Mouse (Mus musculus) erythroblast, adult 5-6 weeks (primary cell): ENCODE measurements at regions not wholly inside any gene's neighbourhood (a gene's known extent, or its start where the extent isn't known, plus 50 kb on each side); places are given as distances from the start of the nearest gene placed in this dataset.

Experiments
- ATAC-seq: replicated peaks from 2 replicates; pipeline ENCODE4 v1.8.0; 2016; ENCODE audit warnings: moderate number of reproducible peaks, mild to moderate bottlenecking, moderate TSS enrichment, inconsistent platforms; ENCODE audit not compliant: poor library complexity, low FRiP score, severe bottlenecking

DNA sequence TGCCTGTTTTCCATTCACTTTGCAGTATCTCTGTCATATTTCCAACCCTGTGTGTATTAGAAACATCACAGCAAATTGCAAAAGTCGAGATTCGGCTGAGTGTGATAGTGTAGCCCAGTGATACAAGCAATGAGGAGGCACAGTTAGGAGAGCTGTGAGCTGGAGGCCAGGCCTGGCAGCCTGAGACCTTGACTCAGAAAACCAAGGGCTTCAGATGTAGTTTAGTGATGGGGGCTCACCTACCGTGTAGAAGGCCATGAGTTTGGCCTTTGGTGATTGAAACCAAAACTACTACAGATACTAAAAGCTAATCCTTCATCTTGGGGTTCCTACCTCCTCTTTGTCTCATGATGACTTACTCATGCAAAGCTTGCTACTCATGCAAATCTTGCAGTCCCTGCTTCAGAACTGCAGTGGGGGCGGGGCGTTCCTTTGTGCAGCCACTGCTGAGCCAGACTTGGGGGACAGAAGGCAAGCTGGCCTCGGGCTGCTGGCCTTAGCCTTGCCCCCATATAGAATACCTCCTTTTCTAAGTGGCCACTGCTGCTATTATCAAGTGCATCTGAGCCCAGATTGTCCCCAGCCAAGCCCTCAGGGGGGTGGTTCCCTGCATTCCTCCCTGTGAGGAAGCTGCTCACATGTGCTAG lies 198.9 kb downstream of the Pik3r1 start:
- no peak for ATAC-seq

DNA sequence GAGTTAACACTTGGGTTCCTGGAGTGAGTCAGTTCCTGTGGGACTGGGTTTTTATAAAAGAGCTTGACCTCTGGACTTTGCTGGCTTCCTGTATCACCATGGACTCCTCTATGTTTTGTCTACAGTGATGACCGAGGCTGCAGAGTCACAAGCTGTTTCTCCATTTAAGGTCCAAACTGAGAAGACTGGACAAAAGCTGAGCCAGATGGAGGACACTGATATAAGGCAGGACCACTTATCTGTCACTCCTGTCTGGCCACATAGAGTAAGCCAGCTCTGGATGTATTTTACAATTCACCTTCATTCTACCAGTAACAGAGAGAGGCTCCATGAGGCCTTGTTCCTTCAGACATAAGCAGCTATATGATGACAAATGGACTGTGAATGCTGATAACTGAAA lies 202.7 kb downstream of the Pik3r1 start:
- peak; percentile 59 for ATAC-seq

DNA sequence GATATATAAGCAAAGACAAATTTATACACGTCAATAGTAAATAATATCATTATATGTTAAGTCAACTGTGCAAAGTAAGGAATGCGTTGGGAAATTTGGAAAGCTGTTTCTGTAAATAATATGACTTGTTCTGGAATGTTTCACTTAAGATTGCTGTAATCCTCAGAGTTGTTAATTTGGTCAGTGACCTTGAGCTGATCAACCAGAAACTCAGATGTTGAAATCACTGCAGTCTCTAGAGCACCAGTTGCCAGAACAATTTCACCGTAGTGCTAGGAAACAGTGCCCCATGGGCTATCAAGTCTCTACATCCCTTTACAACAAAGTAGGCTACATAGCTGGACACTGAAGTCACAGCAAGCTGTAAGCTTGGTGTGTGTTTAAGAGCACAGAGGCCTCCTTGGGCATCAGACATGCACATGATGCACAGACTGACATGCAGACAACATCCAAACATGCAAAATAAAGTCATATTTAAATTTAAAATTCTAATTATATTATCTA lies 212.6 kb downstream of the Pik3r1 start:
- no peak for ATAC-seq

DNA sequence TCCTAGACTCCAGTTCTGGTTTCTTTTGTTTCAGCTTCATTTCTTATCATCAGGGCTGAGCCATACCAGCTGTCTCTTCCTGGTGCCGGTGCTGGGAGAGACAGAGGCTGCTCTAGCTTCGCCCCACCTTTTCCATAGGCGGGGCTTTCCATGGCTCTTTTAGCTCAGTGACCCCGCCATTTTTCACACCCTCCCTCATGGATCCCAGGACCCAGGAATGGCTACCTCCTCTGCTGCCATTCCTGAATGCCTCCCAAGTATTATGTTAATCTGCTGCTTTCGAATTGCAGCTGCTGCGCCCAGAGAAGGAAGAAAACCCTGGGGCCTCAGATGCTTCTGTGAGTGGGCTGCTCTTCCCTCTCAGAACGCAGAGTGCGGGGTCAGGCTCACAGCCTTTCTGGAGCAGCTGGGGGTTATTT lies 214.9 kb downstream of the Pik3r1 start:
- peak; percentile 48 for ATAC-seq

DNA sequence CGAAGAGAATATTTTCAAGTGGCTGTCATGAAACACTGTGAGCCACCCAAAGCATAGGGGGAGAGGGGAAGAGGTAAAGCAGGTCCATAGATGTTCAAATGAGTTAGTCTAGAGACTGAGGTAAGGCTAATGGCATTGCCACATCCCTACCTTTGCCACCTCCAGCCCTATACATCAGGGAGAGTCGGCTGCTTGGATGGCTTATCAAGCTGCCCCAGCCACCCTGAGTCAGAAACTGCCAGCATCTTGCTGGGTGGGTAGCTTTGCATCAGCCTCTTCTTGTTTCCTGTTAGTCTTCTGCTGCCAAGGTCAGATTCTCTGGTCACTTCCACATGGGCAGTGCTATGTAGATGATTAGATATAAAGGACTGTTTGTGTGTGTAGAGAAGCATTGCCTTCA lies 215.6 kb downstream of the Pik3r1 start:
- peak; percentile 76 for ATAC-seq

DNA sequence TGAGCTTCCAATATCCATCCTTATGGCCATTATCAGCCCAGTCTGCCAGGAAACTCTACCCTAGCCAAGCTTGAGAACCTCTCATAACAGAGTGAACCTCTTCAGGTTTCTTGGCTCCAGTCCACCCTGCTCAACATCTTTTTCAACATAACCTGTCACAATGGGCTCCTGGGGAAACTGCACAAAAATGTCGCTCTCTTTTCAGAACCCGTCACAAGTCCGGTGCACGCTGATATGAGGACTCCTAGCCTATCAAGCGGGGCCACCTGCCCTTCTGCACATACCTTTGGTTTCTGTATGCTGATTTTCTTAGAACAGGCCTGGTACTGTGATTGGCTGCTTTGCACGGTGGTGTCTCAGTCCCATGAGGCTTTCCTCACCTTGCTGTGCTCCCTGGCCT lies 216.9 kb downstream of the Pik3r1 start:
- ATAC-seq: peak; percentile 73

DNA sequence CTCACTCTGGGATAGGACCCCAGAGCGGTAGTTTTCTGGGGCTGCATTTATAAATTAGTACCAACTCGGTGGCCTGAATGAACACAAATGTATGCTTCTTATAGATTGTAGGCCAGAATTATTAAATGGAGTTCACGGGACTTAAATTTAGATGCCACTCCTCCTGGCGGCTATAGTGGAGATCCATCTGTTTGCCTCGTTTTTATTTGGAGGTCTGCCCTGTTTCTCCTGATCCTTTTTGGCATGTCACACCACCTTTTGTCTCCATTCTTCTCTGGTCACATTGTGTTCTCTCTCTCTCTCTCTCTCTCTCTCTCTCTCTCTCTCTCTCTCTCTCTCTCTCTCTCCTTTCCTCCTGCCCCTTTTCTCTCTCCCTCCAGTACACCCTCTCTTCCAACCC lies 217.5 kb downstream of the Pik3r1 start:
- no peak for ATAC-seq

DNA sequence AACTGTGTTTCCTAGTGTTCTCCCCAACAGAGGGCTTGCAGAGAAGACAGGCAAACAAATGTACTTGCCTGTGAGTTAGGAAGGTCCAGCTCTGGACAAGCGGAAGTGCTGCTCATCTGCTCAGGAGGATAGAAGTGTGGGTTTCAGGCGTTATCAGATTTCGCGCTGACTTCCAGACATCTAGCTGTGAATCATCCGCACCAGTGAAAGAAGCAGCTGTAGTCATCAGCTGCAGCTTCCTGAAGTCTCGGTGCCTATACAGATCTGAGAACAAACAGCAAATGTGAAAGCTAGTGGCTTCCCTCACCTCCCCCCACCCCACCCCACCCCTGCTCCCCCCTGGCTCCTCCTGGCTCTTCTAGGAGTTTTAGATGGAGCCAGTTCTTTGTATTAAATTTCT lies 220.1 kb downstream of the Pik3r1 start:
- ATAC-seq: peak; percentile 24

DNA sequence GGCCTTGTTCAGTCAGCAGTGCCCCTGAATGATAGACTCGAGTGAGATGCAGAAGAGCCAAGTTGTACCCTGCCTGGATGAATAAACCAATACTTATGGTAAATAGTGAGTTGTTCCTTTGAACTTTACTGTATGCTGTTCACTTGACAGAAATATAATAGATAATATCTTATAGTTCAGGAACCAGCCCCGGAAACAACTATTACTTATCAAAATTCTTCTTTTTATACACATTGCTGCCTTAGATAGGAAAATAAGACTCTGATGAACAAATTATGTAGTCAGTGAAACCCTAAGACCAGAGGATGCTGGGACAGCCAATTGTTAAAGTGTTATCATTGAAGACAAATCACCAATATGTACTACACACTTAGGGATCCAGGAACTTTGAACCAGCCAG lies 220.7 kb downstream of the Pik3r1 start:
- ATAC-seq: no peak

DNA sequence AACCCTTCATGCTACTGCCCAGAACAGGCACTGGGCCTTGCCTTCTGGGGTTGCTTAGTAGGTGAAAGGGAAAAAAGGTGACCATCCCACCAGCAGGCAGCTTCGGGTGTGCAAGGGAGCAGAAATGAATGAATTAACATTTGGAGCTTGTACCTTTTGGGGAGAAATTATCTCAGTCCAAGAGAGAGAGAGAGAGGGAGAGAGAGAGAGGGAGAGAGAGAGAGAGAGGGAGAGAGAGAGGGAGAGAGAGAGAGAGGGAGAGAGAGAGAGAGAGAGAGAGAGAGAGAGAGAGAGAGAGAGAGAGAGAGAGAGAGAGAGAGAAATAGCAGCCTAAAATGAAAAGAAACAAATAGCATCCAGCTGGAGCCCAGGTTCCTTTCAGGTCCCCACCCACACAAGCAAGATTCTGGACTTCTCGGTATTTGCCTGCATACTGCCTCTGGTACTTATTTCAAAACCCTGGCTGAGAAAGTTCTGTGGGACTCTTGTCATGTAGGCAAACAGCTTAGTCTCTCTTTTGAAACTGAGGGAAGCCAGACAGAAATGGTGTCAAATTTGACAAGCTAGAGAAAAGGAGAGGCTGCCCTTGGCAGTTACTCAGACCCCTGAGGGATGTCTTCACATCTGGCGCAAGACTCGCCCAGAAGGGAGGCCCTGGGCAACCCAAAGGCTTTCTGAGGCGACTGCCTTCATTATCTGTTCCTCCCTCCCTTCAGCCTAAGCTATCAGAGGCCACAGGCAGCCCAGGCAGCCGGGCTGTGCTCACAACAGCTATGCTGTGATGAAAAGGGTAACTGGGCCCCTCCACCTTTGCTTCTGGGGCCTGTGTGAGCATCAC lies 222.5 kb downstream of the Pik3r1 start:
- ATAC-seq: peak; percentile 86

DNA sequence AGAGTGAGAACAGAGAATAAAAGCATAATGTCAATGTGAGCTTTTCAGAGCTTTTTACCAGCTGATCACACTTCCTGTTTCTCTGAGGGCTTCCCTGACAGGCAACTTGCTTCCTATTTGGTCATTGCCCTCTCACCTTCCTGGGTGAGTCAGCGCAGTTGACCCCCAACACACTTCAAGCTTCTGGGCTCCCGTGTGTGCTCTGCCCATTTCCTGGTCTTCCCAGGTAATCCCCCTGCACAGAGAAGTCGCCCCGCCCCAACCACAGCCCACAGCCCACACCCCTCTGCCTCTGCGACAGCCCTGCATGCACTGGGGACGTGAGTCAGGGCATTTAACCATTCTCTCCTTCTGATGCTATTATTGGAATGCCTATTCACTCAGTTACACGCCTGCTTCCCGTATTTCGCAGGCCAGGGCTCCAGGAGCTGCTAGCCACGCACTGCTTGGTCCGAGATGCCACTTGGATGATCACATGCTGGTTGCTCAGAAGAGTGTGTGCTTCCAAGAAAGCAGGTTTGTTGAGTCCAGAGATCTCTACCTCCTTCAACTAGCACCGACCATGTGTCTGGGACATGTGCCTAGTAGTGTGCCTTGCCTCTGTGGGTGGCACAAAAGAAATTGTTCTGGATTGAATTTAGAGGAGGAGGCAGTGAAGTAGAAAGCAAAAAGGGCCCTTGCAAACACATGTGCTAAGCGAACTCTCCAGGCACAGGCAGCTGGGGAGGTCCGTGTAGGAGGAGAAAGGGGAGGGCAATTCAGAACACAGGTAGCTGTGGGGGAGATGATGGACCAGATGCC lies 227.4 kb downstream of the Pik3r1 start:
- 0 out of 2 replicates have a peak, but pooled peaks have one; percentile 17 for ATAC-seq

DNA sequence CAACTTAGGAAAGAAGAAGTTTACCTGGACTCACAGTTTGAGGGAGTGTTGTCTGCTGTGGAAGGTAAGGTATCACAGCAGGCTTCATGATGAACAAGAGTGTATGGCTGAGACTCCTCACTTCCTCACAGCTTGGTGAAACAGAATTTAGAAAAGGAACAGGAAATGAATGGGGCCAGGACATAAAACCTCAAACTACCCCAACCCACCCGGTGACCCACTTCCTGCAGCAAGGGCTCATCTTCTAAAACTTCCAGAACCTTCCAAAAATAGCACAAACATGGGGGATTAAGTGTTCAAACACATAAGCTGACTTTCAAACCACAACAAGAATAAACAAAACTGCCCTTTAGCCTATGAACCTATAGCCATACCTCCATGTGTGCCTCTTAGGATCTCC lies 229.9 kb downstream of the Pik3r1 start:
- ATAC-seq: no peak

DNA sequence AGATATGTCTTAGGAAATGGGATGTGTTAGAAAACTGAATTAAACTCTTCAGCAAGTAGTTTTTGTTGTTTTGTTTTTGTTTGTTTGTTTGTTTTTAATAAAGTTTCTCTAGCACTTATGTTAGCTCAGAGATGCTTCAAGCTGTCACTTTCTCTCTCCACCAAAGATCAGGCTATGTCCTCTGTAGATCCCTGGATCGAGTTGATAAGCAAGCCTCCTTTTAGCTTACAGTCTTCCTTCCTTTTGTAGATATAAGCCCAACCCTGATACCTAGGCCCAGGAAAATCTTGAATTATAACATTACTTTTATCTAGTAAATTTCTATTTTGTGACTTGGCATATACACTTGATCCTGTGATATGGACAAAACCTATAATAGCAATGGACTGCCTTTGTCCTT lies 232.0 kb downstream of the Pik3r1 start:
- no peak for ATAC-seq

DNA sequence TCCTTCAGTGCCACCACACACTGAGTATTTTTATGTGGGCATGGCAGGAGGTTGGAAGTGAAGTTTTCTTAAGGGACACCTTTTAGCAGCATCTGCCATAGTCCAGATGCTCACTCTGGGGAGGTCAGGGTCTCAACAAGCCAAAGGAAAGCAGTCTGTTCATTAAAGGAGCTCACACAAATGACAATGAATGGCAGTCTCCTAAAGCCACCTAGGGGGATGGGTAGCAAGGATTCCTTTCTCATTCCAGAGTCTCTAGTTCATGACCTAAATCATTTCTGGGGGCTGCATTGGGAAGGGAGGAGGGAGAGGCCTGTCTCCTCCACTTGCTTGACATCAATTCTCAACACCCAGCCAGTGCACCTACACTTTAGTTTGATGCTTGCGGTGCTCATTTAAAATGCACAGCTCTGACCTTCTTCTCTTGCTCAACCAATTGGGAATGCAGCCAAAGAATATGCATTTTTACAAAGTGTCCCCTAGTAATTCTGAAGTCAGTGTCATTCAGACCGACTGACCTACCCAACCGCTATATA lies 232.6 kb downstream of the Pik3r1 start:
- no peak for ATAC-seq

DNA sequence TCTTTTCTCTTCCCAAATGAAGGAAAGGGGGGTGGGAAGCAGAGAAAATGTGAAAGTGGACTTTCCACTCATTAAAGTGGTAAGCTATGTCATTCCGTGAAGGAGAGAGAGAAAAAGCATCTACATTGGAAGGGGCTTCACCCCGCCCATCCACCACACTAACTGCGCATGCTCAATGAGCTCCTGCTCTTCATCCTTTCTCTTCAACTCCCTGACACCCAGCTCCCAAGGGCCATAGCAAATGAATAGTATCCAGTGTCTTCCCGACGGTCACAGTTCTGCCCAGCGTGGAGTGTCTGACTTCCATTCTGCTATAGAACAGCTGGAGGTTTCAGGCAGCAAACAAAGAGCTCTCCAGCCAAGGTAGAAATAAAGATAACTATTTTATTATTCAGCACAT lies 233.5 kb downstream of the Pik3r1 start:
- ATAC-seq: no peak

DNA sequence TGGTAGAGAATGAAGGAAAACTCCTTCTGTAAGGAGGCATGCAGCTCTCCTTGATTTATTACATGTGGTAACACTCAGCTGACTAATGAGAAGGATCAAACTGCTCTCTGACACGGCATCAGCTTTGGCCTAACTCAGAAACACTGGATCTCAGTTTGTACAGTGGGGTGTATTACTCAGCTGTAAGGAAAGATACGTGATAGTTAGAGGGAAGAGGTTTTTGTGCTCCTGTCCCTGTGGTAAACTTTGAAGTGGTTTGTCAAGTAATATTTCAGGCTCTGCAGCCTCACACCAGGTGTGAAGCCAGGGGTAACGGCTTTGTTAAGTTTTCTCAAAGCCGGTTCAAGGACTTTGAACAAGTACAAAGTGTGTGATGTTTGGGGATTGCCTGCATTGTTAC lies 235.1 kb downstream of the Pik3r1 start:
- ATAC-seq: no peak

DNA sequence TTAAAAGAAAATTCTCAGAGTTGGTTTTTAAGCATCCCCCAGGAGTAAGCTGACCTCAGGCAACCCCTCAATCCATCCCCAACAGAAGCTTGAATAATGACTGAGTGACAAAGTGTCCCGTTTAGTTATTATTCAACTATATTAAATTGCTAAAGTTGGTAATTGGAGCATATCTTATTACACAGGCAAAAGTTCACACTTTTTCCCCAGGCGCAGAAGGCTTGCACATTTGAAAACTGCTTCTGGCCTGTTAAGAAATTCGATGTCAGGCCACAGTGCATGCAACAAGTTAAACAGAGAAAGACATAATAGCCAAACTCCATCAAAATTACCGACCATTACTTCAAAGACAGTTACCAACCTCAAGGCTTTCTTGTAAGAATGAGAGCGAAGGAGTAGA lies 240.3 kb downstream of the Pik3r1 start:
- no peak for ATAC-seq

DNA sequence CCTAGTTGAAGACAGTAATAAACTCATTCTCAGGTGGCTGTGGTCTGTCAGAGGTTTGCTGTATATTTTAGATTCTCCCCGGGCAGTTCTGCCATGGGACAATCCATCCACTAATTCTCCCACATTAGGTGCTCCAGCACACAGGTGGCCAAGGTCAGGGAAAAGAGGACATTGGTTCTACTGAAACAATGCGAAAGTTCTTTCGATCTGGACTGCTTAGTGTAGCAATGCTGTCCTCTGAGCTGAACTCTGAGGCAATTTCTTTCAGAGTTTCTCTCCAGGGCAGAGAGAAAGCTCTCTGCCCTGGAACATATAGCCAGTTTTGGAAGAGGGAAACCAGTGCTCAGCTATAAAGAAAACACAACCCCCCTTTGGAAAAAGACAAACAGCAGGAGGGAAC lies 243.2 kb downstream of the Pik3r1 start:
- ATAC-seq: no peak

DNA sequence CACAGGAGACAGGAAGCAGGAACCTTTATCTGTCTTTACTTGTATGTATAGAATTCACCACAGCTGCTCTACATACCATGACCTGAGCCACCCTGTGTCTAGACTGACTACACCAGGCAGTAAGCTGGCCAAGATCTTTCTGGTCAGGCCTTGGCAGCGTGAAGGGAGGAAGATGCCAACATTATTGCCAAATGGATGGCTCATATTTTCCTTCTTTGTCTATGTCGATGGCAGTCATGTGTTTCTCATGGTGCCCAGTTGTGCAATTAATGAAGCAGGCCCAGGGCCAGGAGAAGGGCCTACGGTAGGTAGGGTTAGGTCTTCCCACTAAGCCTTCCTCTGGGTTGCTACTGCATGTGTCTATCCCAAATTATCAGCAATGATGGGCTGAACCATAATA lies 243.8 kb downstream of the Pik3r1 start:
- no peak for ATAC-seq

DNA sequence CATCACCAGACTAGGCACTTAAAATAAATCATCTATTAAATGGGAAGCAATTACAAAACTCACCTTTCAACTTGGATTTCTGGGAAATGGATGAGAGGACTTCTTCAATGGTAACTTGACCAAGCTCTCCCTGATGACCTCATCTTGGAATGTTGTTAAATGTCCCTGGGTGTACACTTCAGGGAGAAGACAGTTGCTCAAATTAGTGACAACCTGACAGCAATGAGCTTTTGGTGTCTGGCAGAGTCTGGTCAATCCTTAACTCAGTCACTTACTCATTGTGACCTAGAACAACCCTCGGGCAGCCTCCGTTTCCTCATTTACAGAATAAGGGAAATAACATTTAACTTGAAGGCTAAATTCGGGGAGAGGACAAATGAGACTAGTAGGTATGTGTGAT lies 244.5 kb downstream of the Pik3r1 start:
- ATAC-seq: no peak
